ENCODE assay signal across 8 mouse cellular contexts in genomic region chr7:34232785-34233725, GRCm38 (mm10). TPM values are rescaled to one million over a fixed set of nuclear protein-coding genes. Genes with fewer than 3 reads are reported as not detected.
A peak's percentile ranks its signal among the peaks of the same experiment; 100 is the strongest.
DNase-seq lines count a peak whose midpoint lies in the region; ATAC-seq and TF ChIP-seq lines count a peak whose summit lies in the region.

No protein-coding gene starts in this region.

- intact Hi-C loops in gastrocnemius, adult 2 months (cut with DNase I): no loop called here
- intact Hi-C loops in left cerebral cortex, postnatal 10 days (cut with DNase I): no loop called here

- peaks cover 19% of the 10 kb centered on the region for H3K4me1 ChIP-seq in thymus, adult 2 months (replicated peaks; ENCODE audit: control insufficient read depth, insufficient read depth, low read length)
- peaks cover 22% of the 10 kb centered on the region for H3K4me1 ChIP-seq in liver, embryonic 11.5 days (replicated peaks; ENCODE audit: control insufficient read depth, insufficient read depth, low read length)

- H3K9me3 ChIP-seq in liver, embryonic 11.5 days (ENCODE audit: control insufficient read depth, low read length): no peaks in the 10 kb centered on the region

- H3K4me2 ChIP-seq in liver, embryonic 11.5 days: peak overlapping the region; percentile 94

- WGBS in thymus, adult 2 months: 79% methylated on average over 7 of the region's 7 CpGs
- 40% methylated on average over 7 of the region's 7 CpGs for WGBS in liver, embryonic 11.5 days

- TF ChIP-seq CTCF in gastrocnemius, adult 2 months (IDR thresholded peaks at IDR 0.05): no peak
- TF ChIP-seq CTCF in thymus, adult 2 months (IDR thresholded peaks at IDR 0.05; ENCODE audit: borderline replicate concordance, control insufficient read depth, extremely low read depth, insufficient read depth, low read length, poor library complexity): no peak

- H3K27me3 ChIP-seq in thymus, adult 2 months (ENCODE audit: control insufficient read depth, insufficient read depth, low read length): no peaks in the 10 kb centered on the region
- no peaks in the 10 kb centered on the region for H3K27me3 ChIP-seq in liver, embryonic 11.5 days (replicated peaks; ENCODE audit: control insufficient read depth, insufficient read depth, low read length)

- H3K27ac ChIP-seq in gastrocnemius, adult 2 months: peak overlapping the region; percentile 98
- 0 out of 2 replicates have a peak overlapping the region, but pooled peaks have one; percentile 13 for H3K27ac ChIP-seq in thymus, adult 2 months (ENCODE audit: control insufficient read depth, insufficient read depth, low read length)
- H3K27ac ChIP-seq in liver, embryonic 11.5 days (ENCODE audit: low read depth, low read length): peak overlapping the region; percentile 84

- peak overlapping the region; percentile 74 for H3K9ac ChIP-seq in liver, embryonic 11.5 days (ENCODE audit: low read depth, low read length)

- H3K4me3 ChIP-seq in gastrocnemius, adult 2 months: peak overlapping the region; percentile 66
- H3K4me3 ChIP-seq in thymus, adult 2 months (ENCODE audit: control insufficient read depth, insufficient read depth, low read length): no peak overlapping the region
- H3K4me3 ChIP-seq in liver, embryonic 11.5 days (ENCODE audit: low read depth, low read length): peak overlapping the region; percentile 60

- DNase-seq in gastrocnemius, adult 2 months: no peak
- no peak for DNase-seq in gastrocnemius, adult 8-10 months (ENCODE audit: low spot score in 2 of 2)
- no peak for DNase-seq in thymus, adult 2 months
- DNase-seq in thymus, postnatal 10 days (ENCODE audit: low spot score in 2 of 2): no peak
- DNase-seq in liver, embryonic 11.5 days (ENCODE audit: low spot score): no peak
- DNase-seq in yolk sac, embryonic 10.5 days (ENCODE audit: low spot score): peak; percentile 24
- no peak for DNase-seq in left cerebral cortex, postnatal 10 days (ENCODE audit: extremely low spot score in 1 of 2, low spot score in 2 of 2)
- no peak for DNase-seq in urinary bladder, adult 2 months (ENCODE audit: low spot score)

- H3K36me3 ChIP-seq in thymus, adult 2 months (ENCODE audit: control insufficient read depth, insufficient read depth, low read length): peaks cover 2% of the 10 kb centered on the region; the same call in 1 of the 2 replicates
- peaks cover 14% of the 10 kb centered on the region for H3K36me3 ChIP-seq in liver, embryonic 11.5 days (ENCODE audit: control insufficient read depth, insufficient read depth, low read length)

- TF ChIP-seq POLR2A in thymus, adult 2 months (IDR thresholded peaks at IDR 0.05; ENCODE audit: control insufficient read depth, extremely low read depth, insufficient read depth, low read length, poor library complexity): no peak

- ATAC-seq in liver, embryonic 11.5 days (replicated peaks; ENCODE audit: low FRiP score): no peak; the same call in 1 of the 2 replicates

RNA-seq across cellular contexts. Expression of gene Gpi1, which starts 2.9 kb away (rescaled TPM):
- total RNA-seq in gastrocnemius, adult 2 months (2021): 1,000 to 10,000 TPM in 1 of 2 experiments, 100 to 1,000 TPM in 1; 882 to 1,223 TPM
- total RNA-seq in gastrocnemius, adult 8-10 months (2022): 1,000 to 10,000 TPM in 2 of 4 experiments, 100 to 1,000 TPM in 2; 941 to 1,057 (median 993) TPM
- polyA plus RNA-seq in thymus, adult 2 months (2012; rRNA removed): 265 and 304 TPM in 2 replicates
- polyA plus RNA-seq in liver, embryonic 11.5 days (2014; fragmentation: Nextera tagmentation; extraction: Ambion mirVana): 489 and 511 TPM in 2 replicates
- 100 to 1,000 TPM; 577 to 619 TPM for total RNA-seq in left cerebral cortex, postnatal 10 days (2021)
- 242 and 345 TPM in 2 replicates for polyA plus RNA-seq in urinary bladder, adult 2 months (2012; rRNA removed)

RNA-seq across cellular contexts. Expression of gene Gm6096, which starts 17.8 kb away (rescaled TPM):
- not detected for total RNA-seq in gastrocnemius, adult 2 months (2021)
- not detected for total RNA-seq in gastrocnemius, adult 8-10 months (2022)
- not detected in 2 replicates for polyA plus RNA-seq in thymus, adult 2 months (2012; rRNA removed)
- polyA plus RNA-seq in liver, embryonic 11.5 days (2014; fragmentation: Nextera tagmentation; extraction: Ambion mirVana): not detected in 2 replicates
- not detected for total RNA-seq in left cerebral cortex, postnatal 10 days (2021)
- not detected in 2 replicates for polyA plus RNA-seq in urinary bladder, adult 2 months (2012; rRNA removed)

RNA-seq across cellular contexts. Expression of gene Pdcd2l, which starts 36.6 kb away (rescaled TPM):
- total RNA-seq in gastrocnemius, adult 2 months (2021): 10 to 100 TPM; 13.8 to 19.2 TPM
- 10 to 100 TPM; 13.0 to 18.6 (median 16.9) TPM for total RNA-seq in gastrocnemius, adult 8-10 months (2022)
- polyA plus RNA-seq in thymus, adult 2 months (2012; rRNA removed): 39.5 and 40.6 TPM in 2 replicates
- 56.2 and 62.8 TPM in 2 replicates for polyA plus RNA-seq in liver, embryonic 11.5 days (2014; fragmentation: Nextera tagmentation; extraction: Ambion mirVana)
- total RNA-seq in left cerebral cortex, postnatal 10 days (2021): 10 to 100 TPM; 24.9 to 28.9 TPM
- polyA plus RNA-seq in urinary bladder, adult 2 months (2012; rRNA removed): 34.9 and 44.6 TPM in 2 replicates

Comparison
In these comparisons a context has a peak if more than half of its experiments do, and no peak if none do; other contexts are left out.
1. H3K27ac ChIP-seq: peak in every context shown above with its lines; median percentile 98 in gastrocnemius, adult 2 months; 84 in liver, embryonic 11.5 days; 13 in thymus, adult 2 months.